Mouse (Mus musculus) brain, embryonic 14.5 days (tissue): ENCODE data around the gene Senp1. TPM values are rescaled to one million over a fixed set of nuclear protein-coding genes. Genes with fewer than 3 reads are reported as not detected.

ENCODE experiments used
- DNase-seq: peaks from one replicate; pipeline ENCODE4 v3.0.0-alpha.2; 2011; ENCODE audit warnings: low read depth
- CTCF ChIP-seq: fragments of 200-500 bp; IDR thresholded peaks from 2 replicates; pipeline ENCODE4 v1.5.1; 2012; ENCODE audit warnings: inconsistent platforms, mild to moderate bottlenecking, moderate library complexity, borderline replicate concordance; ENCODE audit not compliant: insufficient read depth, insufficient read length; ENCODE audit errors: extremely low read depth
- POLR2A ChIP-seq: fragments of 200-500 bp; IDR thresholded peaks from 2 replicates; pipeline ENCODE4 v1.6.1; 2012; ENCODE audit warnings: mild to moderate bottlenecking, inconsistent platforms, borderline replicate concordance; ENCODE audit not compliant: poor library complexity, insufficient read depth, insufficient read length, severe bottlenecking; ENCODE audit errors: extremely low read depth
- polyA plus RNA-seq: library from polyadenylated mRNA; depleted of rRNA; stranded (reverse); fragments of >200 nt; gene quantifications from 2 replicates; pipeline ENCODE4 v1.2.3, GENCODE M21; 2012; rRNA removed

Gene Senp1
- polyA plus RNA-seq, 1 experiment, result 25.3 TPM

DNA sequence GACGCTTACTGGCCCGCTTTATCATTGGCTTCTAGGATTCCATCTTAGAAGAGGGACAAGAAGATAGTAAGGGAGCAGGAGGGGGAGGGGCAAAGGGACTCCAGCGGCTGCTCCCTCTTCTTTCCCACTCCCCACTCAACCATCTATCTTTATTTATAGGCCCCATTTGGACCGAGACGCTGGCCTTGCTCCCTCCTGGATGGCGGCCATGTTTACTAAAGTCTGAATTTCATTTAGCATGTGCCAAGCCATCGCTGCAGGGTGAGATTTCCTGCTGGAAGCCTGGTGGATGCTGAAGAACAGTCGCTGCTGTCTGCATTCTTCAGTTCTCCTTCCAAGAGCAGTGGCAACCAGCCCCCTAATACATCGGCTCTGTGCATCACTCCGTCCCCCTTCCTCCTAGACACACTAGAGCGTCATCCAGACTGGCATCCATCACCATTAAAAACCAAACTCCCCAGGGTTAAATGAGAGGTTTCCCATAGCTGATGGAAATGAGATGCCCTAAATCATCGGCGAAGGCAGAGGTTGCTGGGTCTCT lies 96.8 kb downstream of the Senp1 start:
- TF ChIP-seq CTCF (no peak), POLR2A (no peak)
- DNase-seq, result peak; percentile 94

DNA sequence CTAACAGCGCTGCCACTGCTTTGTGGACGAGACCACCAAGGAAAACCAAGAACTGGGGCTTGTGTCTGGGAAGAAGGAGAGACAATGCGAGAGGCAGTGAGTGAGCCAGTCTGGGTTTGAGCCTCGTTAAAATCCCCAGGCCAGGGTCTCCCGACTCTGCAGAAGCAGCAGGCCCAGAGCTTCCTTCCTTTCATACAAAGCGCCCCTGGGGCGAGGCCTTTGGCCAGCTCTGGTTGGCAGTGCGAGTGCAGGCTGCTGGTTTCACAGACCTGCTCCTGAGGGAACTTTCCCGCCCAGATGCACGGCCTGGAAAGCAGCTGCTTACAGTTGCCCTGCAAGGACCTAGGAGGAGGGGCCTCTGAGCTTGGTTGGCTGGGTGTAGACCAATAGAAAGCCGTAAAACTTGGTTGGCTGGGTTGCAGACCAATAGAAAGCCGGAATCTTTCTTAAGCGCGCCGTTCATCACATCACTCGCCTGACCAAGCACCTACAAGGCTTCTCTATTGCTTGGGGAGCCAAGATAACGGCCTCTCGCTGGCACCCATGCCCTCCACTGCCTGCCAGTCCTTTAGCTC lies 100.7 kb downstream of the Senp1 start:
- TF ChIP-seq POLR2A (0 out of 2 replicates have a peak, but pooled peaks have one; percentile 3), CTCF (no peak)
- peak; percentile 99 for DNase-seq

DNA sequence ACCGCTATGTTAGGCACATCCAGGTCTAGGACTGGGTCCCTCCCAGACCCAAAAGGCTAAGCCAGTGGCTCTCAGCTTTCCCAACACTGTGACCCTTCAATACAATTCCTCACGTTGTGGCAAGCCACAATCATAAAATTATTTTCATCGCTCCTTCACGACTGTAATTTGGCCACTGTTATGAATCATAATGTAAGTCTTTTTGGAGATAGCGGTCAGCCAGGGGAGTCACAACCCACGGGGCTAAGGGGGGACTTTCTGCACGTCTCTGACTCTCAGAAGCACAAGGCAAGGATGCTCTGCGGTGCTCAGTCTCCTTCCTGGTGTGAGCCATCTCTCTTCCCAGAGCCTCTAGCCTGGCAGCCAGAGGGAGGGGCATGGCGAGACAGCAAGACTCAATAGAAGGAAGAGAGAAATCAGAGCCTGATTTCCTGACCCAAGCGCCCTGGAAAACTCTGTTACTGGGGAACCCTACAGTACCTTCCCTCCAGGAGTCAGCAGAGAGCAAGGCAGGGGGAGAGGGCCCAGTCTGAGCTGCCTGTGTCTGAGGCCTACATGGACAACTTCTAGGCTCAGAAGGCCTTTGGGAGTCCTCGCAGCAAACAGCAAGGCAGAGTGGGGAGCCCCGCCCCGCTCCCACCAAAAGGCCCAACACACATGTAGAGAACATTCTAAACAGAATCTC lies 101.4 kb downstream of the Senp1 start:
- no peak for DNase-seq
- TF ChIP-seq POLR2A (no peak), CTCF (peak; percentile 26; the same call in 1 of the 2 replicates)

DNA sequence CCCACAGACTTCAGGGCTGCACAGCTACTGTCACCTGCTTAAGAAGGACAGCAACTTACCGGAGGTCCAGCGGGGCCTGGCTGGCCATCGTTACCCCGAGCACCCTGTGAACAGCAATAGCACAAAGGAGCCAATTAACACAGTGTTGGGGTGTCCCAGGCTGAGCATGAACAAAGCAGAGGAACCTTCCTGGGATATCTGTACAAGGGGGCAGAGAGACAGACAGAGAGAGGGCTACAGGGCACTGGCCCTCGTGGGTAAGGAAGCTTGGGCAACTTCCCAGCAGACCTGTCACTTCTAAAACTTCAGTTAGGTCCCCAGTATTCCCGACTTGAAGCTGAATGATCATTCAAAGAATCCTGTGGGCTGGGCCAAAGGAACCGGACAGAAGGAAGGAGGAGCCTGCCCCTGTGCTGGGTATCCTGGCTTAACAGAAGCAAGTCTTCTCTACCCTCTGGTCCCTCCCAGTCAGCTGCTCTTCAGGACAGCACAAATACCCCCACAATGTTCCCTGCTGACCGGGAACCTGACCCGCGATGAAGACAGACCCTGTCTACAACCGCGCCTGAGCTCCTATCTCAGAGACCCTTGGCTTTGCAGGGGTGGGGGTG lies 102.2 kb downstream of the Senp1 start:
- peak; percentile 35 for DNase-seq
- no peak for TF ChIP-seq POLR2A
- no peak for TF ChIP-seq CTCF

DNA sequence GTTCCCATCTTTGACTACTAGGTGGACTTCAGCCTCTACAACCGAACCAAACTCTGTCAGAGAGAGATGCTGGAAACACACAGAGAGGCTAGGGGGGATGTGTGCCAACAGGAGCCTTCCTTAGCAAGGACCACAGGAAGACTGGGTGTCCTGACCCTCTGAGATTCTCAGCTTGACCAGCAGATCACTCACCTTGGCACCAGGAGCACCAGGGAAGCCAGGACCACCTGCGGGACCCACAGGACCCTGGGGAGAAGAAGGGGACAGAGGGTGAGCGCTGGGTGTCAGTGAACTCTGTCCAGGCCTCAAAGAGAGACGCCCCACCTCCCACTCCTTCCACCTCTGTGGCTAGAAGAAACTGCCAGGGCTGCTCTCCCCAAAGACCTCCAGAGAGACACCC lies 102.8 kb downstream of the Senp1 start:
- no peak for DNase-seq
- TF ChIP-seq POLR2A (no peak), CTCF (no peak)

DNA sequence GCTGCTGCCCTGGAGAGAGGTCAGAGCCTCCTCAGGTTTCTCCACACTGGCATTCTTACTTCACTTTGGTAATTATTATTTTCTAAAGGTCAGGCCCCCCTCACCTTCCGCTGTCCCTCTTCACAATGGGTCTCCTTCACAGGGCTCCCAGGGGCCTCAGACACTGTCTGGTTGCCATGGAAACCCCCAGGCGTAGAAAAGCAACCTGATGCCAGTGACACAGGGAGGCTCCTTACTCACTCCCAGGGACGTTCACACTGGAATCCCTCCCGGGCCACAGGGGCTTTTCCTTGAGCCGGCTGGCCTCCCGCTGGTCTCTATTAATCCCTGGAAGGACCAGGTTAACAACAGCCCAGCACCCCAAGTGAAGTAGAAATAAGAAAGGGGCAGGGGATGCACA lies 103.4 kb downstream of the Senp1 start:
- TF ChIP-seq POLR2A, result no peak
- no peak for TF ChIP-seq CTCF
- DNase-seq, result peak; percentile 90

DNA sequence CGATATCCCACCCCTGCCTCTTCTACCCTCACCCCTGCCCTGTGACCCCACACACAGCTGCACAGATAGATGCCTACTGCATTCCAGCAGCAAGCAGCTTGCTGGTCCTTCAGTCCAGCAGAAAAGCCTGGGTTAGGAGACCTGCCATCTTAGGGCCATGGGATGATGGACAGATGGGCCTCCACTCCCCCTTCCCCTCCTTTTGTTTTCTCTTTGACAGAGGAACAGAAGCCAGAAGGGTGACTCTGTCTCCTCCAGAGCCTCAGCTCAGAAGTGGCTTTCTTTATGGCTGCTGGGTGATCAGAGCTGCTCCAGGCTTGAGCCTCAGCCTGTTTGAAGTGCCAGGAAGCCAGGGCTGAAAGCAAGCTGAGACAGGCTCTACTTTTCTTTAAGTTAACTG lies 104.0 kb downstream of the Senp1 start:
- no peak for TF ChIP-seq CTCF
- no peak for TF ChIP-seq POLR2A
- DNase-seq, result peak; percentile 69

Other genes starting within 250 kb of the Senp1 start
- 78.2 and 82.1 TPM in 2 replicates for gene Hdac7, start 249.2 kb downstream of the Senp1 start, polyA plus RNA-seq
- gene Vdr, start 183.1 kb downstream of the Senp1 start, polyA plus RNA-seq, result 0.25 and 0.26 TPM in 2 replicates
- gene Tmem106c, start 129.5 kb downstream of the Senp1 start, polyA plus RNA-seq, result 57.7 and 79.8 TPM in 2 replicates
- gene Col2a1, start 89.0 kb downstream of the Senp1 start, polyA plus RNA-seq, result 60.2 and 78.5 TPM in 2 replicates
- 96.7 and 102 TPM in 2 replicates for gene Pfkm, start 1.2 kb downstream of the Senp1 start, polyA plus RNA-seq
- 53.9 and 60.1 TPM in 2 replicates for gene Asb8, start 71.9 kb upstream of the Senp1 start, polyA plus RNA-seq
- gene Ccdc184, start 73.4 kb upstream of the Senp1 start, polyA plus RNA-seq, result 43.2 and 59.2 TPM in 2 replicates
- not detected in 2 replicates for gene Olfr288, start 101.8 kb upstream of the Senp1 start, polyA plus RNA-seq
- not detected in 2 replicates for gene Gm44579, start 127.2 kb upstream of the Senp1 start, polyA plus RNA-seq
- not detected in 2 replicates for gene Olfr287, start 127.3 kb upstream of the Senp1 start, polyA plus RNA-seq
- gene Olfr286, start 140.7 kb upstream of the Senp1 start, polyA plus RNA-seq, result not detected in 2 replicates
- gene H1fnt, start 163.5 kb upstream of the Senp1 start, polyA plus RNA-seq, result not detected in 2 replicates
- 7.7 and 13.9 TPM in 2 replicates for gene Zfp641, start 202.4 kb upstream of the Senp1 start, polyA plus RNA-seq
- gene Olfr285, start 223.6 kb upstream of the Senp1 start, polyA plus RNA-seq, result not detected in 2 replicates
- gene Olfr284, start 247.2 kb upstream of the Senp1 start, polyA plus RNA-seq, result not detected in 2 replicates